Mouse (Mus musculus): Measurements from ENCODE around the gene Stk19.
"Not testable (repeated sequence)": the region's sequence is repeated elsewhere in the genome, so short reads cannot be mapped to it uniquely, and the experiment has no call there.

DNA sequence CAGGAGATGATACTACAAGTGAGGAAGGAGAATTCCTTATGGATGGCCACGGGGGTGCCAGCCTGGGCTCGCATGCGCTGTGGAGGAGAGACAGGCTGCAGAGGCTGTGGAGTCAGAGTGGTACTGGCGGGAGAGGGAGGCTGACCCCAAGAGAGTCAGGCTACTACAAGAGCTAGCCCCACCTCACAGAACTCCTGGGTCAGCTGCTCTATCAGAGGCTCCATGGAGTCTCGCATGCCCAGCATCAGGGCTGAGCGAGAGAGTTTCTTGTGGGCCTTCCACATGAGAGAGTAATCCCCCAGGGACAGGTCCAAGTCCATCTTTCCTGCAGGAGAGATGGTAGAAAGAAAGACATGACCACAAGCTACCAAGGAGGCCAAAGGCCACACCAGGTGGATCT is 33.4 kb downstream of the Stk19 start:
- TF ChIP-seq POLR2A (IDR thresholded peaks at IDR 0.05; ENCODE audit: insufficient read depth, low read length); CTCF (IDR thresholded peaks at IDR 0.05; ENCODE audit: low read depth, low read length): not testable (repeated sequence)
